Mouse (Mus musculus) left cerebral cortex, adult 18-20 months (tissue): ENCODE results near the gene Adgrd1. TPM values are rescaled to one million over a fixed set of nuclear protein-coding genes. Genes with fewer than 3 reads are reported as not detected.

Experiments used
- DNase-seq, 2 experiments: peaks; one replicate each; pipeline ENCODE4 v3.0.0; 2021 to 2022; ENCODE audit warnings: low spot score in 2 of 2, mixed read lengths in 1 of 2
- long read RNA-seq, 2 experiments: library from polyadenylated mRNA; stranded (forward); transcript quantifications; one replicate each; pipeline ENCODE4 v2.0.0; 2021
- total RNA-seq, 2 experiments: library from RNA; stranded (reverse); gene quantifications; 2 replicates each; pipeline ENCODE4 v1.2.3; 2021

The Adgrd1 gene
- total RNA-seq = 1 to 10 TPM; 2.8 TPM
- long read RNA-seq, experiment 1, partial matches to known transcripts = 2 of 4 reads
- long read RNA-seq, experiment 1, other reads (novel, unspliced or antisense) = 2 of 4 reads
- long read RNA-seq, experiment 2, partial matches to known transcripts = 0 of 2 reads
- long read RNA-seq, experiment 2, other reads (novel, unspliced or antisense) = 2 of 2 reads

- DNase-seq = no peak
Observed at GRCm38 (mm10) chr5:129096511-129096910, at the start of gene Adgrd1. Gene Adgrd1 (plus strand): TSS chr5:129096750.

DNA sequence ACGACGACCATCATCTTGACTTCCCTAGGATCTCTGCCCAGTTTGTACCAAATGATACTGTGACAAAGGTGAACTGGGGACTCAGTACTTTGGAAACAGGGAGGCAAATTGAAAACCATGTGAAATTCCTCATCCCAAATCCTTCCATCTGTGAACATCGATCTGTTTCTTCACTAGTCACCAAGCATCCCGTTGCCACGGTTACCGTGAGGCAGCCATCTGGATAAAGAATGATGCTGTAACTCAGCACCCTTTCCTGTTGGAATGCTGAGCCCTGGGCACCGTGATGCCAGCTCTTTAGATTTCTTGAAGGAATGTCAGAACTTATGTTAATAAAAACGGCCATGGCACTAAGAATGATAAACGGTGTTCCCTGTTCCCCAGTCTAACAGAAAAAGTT, 47.2 kb upstream of the Adgrd1 start:
- DNase-seq = peak; percentile 61 to 67

- no peak for DNase-seq
Observed at GRCm38 (mm10) chr5:129051910-129052309, 44.6 kb upstream of the Adgrd1 start.

GRCm38 (mm10) chr5:129052636-129053355, 43.8 kb upstream of the Adgrd1 start:
- DNase-seq = no peak

- DNase-seq = no peak
Observed at GRCm38 (mm10) chr5:129054675-129055284, 41.8 kb upstream of the Adgrd1 start.

DNA sequence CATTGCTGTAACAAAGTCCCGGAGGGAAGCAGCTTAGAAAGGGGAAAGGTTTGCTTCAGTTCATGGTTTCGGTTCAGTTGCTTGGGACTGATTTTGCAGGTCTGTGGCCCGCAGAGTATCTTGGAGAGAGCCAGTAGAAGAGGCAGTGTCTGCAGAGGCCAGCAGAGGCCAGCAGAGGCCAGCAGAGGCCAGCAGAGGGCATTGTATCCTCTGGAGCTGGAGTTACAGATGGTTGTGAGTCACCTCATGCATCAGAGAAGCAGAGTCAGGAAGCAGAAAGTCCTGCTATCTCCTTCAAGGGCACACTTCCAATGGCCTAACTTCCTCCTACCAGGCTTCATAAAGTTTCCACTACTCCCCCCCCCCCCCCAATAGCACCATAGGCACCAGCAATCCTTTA, 37.4 kb upstream of the Adgrd1 start:
- DNase-seq = no peak

GRCm38 (mm10) chr5:129061579-129061978, 35.0 kb upstream of the Adgrd1 start:
- peak; percentile 77 to 81 for DNase-seq

DNA sequence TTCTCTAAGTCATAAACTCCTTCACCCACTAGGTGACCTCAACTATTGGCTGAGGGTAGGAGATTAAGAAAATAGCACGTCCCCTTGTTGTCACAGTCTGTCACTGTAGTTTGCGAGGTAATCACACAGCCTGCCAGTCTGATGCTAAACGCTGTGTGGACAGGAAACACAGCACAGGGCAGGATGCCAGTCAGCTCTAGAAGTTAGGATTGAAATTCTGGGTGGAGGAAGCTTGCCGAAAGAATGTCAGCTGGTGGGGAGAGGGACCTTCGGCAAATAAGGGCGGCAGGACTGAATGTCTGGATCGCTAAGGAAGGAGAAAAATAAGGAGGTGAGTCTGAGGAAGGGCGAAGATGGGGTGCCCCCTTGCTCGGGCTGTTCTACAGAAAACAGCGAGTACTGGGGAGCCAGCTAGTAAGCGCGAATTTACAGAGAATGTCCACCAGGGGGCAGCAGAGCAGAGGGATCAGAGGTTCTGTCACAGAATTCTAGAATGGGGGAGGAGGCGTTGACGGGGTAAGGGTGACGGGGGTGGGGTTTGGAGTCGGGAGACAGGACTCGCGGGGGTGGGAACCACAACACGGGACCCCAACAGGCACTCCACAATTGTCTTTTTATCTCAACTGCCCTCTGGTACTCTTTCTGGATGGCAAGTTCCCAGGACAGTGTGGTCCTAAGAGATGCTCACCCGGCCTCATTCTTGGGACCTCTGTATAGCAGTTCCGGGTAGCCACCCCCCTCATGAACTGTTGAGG, 33.3 kb upstream of the Adgrd1 start:
- DNase-seq = peak; percentile 87 to 92

DNA sequence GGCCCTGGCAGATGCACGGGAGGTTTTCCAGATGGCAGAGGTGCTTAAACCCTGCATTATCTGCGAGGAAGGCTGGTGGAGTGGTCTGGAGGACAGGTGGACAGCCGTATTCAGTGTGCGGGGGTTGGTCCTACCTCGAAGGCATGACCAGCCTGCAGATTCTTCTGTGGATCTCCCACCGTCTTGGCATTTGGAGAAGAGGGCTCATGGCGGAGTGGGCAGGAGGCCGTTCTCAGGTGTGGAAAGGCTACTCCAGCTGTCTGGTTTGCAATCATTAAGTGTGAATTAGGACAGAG, 32.8 kb upstream of the Adgrd1 start:
- DNase-seq = no peak

DNA sequence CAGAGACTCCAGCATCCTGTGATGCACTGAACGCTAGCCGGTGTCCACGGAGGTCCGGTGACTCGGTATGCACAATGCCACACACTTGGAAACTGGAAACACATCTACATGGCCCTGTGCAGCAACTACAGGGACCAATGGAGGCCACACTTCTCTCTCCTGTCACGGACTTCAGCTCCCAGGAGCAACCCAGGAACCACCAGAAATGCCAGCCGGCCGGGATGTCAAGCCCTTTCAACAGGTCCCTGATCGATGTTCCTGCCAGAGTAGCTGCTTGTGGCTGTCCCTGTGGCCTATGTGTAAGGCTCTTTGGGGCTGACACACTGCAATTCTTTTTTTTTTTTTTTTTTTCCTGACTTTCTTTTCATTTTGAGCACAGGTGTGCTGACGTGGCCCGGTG, 32.4 kb upstream of the Adgrd1 start:
- DNase-seq = no peak

GRCm38 (mm10) chr5:129065301-129065700, 31.2 kb upstream of the Adgrd1 start:
- DNase-seq = no peak

GRCm38 (mm10) chr5:129065946-129066345, 30.6 kb upstream of the Adgrd1 start:
- DNase-seq = no peak

- DNase-seq = no peak
Observed at GRCm38 (mm10) chr5:129066541-129067230, 29.9 kb upstream of the Adgrd1 start.

DNA sequence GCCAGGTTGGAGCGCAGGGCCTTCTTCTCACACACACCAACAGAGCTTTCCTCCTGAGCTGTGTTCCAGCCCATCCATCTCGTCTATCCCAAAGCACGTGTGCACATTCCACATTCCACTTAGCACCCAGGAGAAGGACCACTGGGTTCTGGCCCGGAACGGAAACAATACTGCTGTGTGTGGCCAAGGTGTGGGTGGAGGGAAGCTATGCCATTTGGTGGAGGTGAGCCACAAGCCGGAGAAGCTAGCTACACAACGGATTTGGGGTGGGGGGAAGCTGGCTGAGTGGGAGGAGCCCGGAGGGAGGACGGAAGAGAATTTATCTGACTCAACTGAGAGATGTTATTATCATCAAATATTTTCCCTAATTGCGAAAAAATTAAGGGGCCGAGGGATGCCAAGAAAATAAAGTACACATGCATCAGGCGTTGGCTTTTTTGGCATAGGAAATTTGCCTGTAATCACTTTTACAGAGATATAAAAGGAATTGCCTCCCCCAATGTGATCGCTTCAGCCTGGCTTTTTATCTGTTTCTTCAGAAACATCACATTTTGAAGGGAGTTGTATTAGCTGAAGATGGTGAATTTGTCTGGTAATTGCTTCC, 29.2 kb upstream of the Adgrd1 start:
- no peak for DNase-seq

GRCm38 (mm10) chr5:129071761-129072280, 24.7 kb upstream of the Adgrd1 start:
- no peak for DNase-seq

GRCm38 (mm10) chr5:129073404-129073803, 23.1 kb upstream of the Adgrd1 start:
- DNase-seq = no peak

- no peak for DNase-seq
Observed at GRCm38 (mm10) chr5:129076098-129076497, 20.5 kb upstream of the Adgrd1 start.

DNA sequence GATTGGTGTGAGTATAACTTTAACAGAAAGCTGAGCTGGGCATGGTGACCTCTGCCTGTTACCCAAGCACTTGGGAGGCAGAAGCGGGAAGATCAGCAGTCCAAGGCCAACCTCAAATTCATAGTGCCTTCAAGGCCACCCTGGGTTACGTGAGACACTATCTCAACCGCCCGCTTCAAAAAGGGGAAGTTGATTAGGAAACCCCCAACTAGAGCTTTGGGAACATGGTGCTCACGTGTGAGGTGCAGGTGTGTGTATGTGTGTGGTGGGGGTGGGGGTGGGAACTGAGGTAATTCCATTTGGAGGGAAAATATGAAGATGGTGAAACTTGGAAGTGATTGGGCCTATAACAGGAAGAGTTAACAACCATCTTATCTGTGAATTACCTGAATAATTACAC, 19.3 kb upstream of the Adgrd1 start:
- no peak for DNase-seq

DNA sequence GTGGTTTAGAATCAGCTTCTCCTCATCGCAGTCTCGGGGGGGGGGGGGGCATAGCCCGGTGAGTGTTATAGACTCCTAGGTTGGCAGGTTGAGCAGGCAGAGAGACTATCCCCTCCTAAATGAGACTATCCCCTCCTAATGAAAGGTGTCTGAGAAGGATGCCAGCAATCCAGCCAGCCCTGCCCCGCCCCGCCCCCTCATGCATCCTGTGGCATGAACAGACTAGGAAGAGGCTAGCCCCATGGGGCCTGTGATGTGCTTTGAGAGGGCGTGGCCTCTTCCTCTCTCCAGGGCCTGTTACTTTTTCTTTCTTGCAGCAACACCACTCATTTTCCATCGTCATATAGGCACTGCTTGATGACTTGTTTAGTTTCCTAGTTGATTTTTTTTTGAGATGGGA, 15.0 kb upstream of the Adgrd1 start:
- no peak for DNase-seq

- DNase-seq = no peak
Observed at GRCm38 (mm10) chr5:129085153-129085552, 11.4 kb upstream of the Adgrd1 start.
